Mouse (Mus musculus) ovary, postnatal 36 days (tissue): ENCODE data around the gene Nol7.

Experiments
- DNase-seq: peaks from one replicate; pipeline ENCODE4 v3.0.0; 2022; ENCODE audit warnings: low spot score, mixed read lengths

Nol7 gene

GRCm38 (mm10) chr13:43428436-43428835 is 30.2 kb downstream of the Nol7 start:
- DNase-seq, result no peak

GRCm38 (mm10) chr13:43433395-43433794 is 35.2 kb downstream of the Nol7 start:
- no peak for DNase-seq

- no peak for DNase-seq
Measured at GRCm38 (mm10) chr13:43440376-43440775, 42.2 kb downstream of the Nol7 start.

GRCm38 (mm10) chr13:43442551-43442950 is 44.4 kb downstream of the Nol7 start:
- no peak for DNase-seq

GRCm38 (mm10) chr13:43443706-43444105 is 45.5 kb downstream of the Nol7 start:
- DNase-seq, result no peak

DNA sequence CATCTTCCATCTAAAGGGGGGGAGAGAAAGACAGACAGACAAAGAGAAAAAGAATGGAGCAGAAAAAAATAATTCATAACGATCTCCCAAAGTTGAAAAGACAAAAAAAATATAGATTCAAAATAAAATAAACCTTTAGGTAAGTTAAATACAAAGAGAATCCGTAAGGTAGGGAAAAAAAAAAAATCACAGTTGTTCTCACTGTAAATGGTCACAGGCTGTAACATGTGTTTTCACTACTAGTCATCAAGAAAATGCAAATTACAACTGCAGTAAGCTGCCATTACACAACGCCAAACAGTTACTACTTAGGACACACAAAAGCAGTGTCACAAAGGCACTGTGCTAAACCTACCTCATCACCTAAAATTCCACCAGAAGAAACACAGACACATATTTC is 46.5 kb downstream of the Nol7 start:
- DNase-seq, result no peak

GRCm38 (mm10) chr13:43445754-43446153 is 47.6 kb downstream of the Nol7 start:
- DNase-seq, result no peak

- no peak for DNase-seq
Measured at GRCm38 (mm10) chr13:43447721-43448120, 49.5 kb downstream of the Nol7 start.

GRCm38 (mm10) chr13:43450686-43451085 is 52.5 kb downstream of the Nol7 start:
- no peak for DNase-seq

DNA sequence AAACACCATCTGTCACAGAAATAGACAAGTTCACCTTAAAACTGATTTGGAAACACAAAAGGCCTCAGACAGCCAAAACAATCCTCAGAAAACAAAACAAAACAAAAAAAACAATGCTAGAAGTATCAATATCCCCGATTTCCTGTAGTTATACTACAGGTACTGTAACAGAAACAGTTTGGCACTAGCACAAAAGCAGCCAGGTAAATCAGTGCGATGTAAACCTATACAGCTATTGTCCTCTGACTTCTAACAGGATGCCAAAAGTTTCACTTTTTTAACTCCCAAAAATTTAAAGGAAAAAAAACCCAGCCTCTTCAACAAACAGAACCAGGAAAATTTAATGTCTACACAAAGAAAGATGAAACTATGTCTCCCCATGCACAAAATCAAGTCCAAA is 54.0 kb downstream of the Nol7 start:
- DNase-seq, result no peak

- DNase-seq, result no peak
Measured at GRCm38 (mm10) chr13:43452843-43453605, 54.8 kb downstream of the Nol7 start.

- DNase-seq, result no peak
Measured at GRCm38 (mm10) chr13:43454431-43454830, 56.2 kb downstream of the Nol7 start.
